Mouse (Mus musculus) right cerebral cortex, postnatal 4 days (tissue): ENCODE results near the gene Slc25a21.

Experiments
- DNase-seq: peaks from one replicate; pipeline ENCODE4 v3.0.0-alpha.2; 2022

Slc25a21 gene

GRCm38 (mm10) chr12:56688482-56688840 is 508.8 kb downstream of the Slc25a21 start:
- DNase-seq, result no peak

GRCm38 (mm10) chr12:56687640-56688481 is 509.4 kb downstream of the Slc25a21 start:
- no peak for DNase-seq

GRCm38 (mm10) chr12:56681096-56681811 is 516.0 kb downstream of the Slc25a21 start:
- DNase-seq, result no peak

GRCm38 (mm10) chr12:56677620-56678019 is 519.7 kb downstream of the Slc25a21 start:
- no peak for DNase-seq

GRCm38 (mm10) chr12:56674726-56675125 is 522.5 kb downstream of the Slc25a21 start:
- DNase-seq, result no peak

GRCm38 (mm10) chr12:56670795-56671194 is 526.5 kb downstream of the Slc25a21 start:
- no peak for DNase-seq

- no peak for DNase-seq
Measured at GRCm38 (mm10) chr12:56669451-56670122, 527.7 kb downstream of the Slc25a21 start.
